Comparison of ENCODE assay signal across 9 mouse cellular contexts in the genomic region with DNA sequence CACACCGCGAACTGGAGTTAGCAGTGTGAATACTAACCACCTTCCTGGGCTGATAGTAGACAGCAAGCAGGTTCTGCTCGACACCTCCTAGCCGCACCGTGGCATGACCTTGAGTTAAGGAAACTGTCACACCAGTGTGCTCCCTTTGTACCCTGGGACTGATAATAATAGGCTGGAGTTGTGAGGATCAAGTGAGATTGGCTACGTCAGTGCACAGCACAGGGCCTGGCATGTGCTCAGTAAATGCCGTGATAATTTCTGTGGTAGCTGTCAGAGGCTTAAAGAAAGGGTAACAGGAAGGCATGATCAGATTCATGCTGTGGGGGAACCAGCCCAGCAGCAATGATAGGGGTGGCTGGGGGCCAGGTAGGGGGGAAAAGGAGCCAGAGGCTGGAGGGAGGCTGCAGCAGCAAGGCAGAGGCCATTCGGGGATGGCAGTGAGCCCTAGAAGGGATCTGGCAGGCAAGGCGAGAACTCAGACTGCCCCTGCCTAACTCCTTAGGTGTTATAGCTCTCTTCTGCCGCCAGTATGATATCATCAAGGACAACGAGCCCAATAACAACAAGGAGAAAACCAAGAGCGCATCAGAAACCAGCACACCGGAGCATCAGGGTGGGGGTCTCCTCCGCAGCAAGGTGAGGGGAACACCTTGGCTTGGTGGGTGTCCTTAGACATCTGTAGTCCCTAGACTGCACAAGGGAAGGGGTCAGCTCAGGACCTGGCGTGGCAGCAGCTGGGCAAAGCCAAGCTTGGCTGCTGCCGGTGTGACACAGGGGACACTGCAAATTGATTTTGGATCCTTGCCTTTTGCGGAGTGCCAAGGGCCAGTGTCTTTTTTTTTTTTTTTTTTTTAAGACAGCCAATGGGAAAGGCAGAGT. TPM values are rescaled to one million over a fixed set of nuclear protein-coding genes. Genes with fewer than 3 reads are reported as not detected.
DNase-seq lines count a peak whose midpoint lies in the region; ATAC-seq and TF ChIP-seq lines count a peak whose summit lies in the region.
"Had no signal": no experiment of that assay in that cellular context is flagged by ENCODE, and none has a peak within 500 bp of the region (broad histone marks: within the 10 kb centered on the region; RNA-seq: fewer than 3 reads in every experiment).

No protein-coding gene starts in this region.

- H3K4me2 ChIP-seq in hindbrain, postnatal 0 days (ENCODE audit: low read depth, low read length), result no peak overlapping the region
- peak overlapping the region; percentile 48; the same call in 1 of the 2 replicates for H3K4me2 ChIP-seq in liver, embryonic 14.5 days (ENCODE audit: low read depth)

- H3K4me1 ChIP-seq in hindbrain, postnatal 0 days (ENCODE audit: insufficient read depth, low read length), result peaks cover 38% of the 10 kb centered on the region
- peaks cover 34% of the 10 kb centered on the region for H3K4me1 ChIP-seq in hindbrain, embryonic 10.5 days (replicated peaks)
- peaks cover 60% of the 10 kb centered on the region for H3K4me1 ChIP-seq in heart, embryonic 10.5 days
- H3K4me1 ChIP-seq in liver, embryonic 14.5 days (replicated peaks; ENCODE audit: control insufficient read depth in 2 of 2, insufficient read depth in 2 of 2, low read length in 1 of 2), result peaks cover 33 to 42% of the 10 kb centered on the region in 2 experiments

- WGBS in hindbrain, postnatal 0 days, result 50% methylated on average over 17 of the region's 17 CpGs
- 81% methylated on average over 17 of the region's 17 CpGs for WGBS in hindbrain, embryonic 10.5 days
- 66% methylated on average over 17 of the region's 17 CpGs for WGBS in heart, embryonic 10.5 days
- WGBS in liver, embryonic 14.5 days (ENCODE audit: insufficient replicate concordance), result 52% methylated on average over 17 of the region's 17 CpGs

- 0 out of 2 replicates have a peak, but pooled peaks have one; percentile 20 for TF ChIP-seq EP300 in liver, embryonic 14.5 days (IDR thresholded peaks at IDR 0.05; ENCODE audit: low read depth)

- H3K27ac ChIP-seq in hindbrain, postnatal 0 days, result peak overlapping the region; percentile 82; the same call in 1 of the 2 replicates
- H3K27ac ChIP-seq in hindbrain, embryonic 10.5 days, result no peak overlapping the region
- peak overlapping the region; percentile 59; the same call in 1 of the 2 replicates for H3K27ac ChIP-seq in heart, embryonic 10.5 days
- H3K27ac ChIP-seq in liver, embryonic 14.5 days, result peak overlapping the region; percentile 72

- H3K27me3 ChIP-seq in hindbrain, postnatal 0 days (ENCODE audit: insufficient read depth, low read length), result no peaks in the 10 kb centered on the region
- H3K27me3 ChIP-seq in hindbrain, embryonic 10.5 days (ENCODE audit: insufficient read depth, poor library complexity, severe bottlenecking), result peaks cover 32% of the 10 kb centered on the region
- peaks cover 37% of the 10 kb centered on the region for H3K27me3 ChIP-seq in heart, embryonic 10.5 days (ENCODE audit: insufficient read depth, poor library complexity, severe bottlenecking)
- peaks cover 16% of the 10 kb centered on the region for H3K27me3 ChIP-seq in liver, embryonic 14.5 days (ENCODE audit: control insufficient read depth, insufficient read depth, low read length)

- H3K36me3 ChIP-seq in hindbrain, postnatal 0 days (ENCODE audit: insufficient read depth, low read length), result no peaks in the 10 kb centered on the region
- peaks cover 2% of the 10 kb centered on the region; the same call in 1 of the 2 replicates for H3K36me3 ChIP-seq in hindbrain, embryonic 10.5 days
- peaks cover 22% of the 10 kb centered on the region for H3K36me3 ChIP-seq in heart, embryonic 10.5 days
- no peaks in the 10 kb centered on the region for H3K36me3 ChIP-seq in liver, embryonic 14.5 days (replicated peaks; ENCODE audit: control insufficient read depth, insufficient read depth, low read depth)

- peak; percentile 59 for DNase-seq in hindbrain, postnatal 0 days (ENCODE audit: low spot score)
- DNase-seq in hindbrain, embryonic 10.5 days (ENCODE audit: low spot score), result no peak
- no peak for DNase-seq in heart, embryonic 10.5 days (ENCODE audit: low spot score)
- DNase-seq in liver, embryonic 14.5 days (ENCODE audit: low read depth in 3 of 3, low spot score in 3 of 3), result no peak
- DNase-seq in right cerebral cortex, postnatal 4 days, result no peak
- no peak for DNase-seq in natural killer cell, adult 2 months (ENCODE audit: low spot score in 2 of 2)

- no peaks in the 10 kb centered on the region for H3K9me3 ChIP-seq in hindbrain, postnatal 0 days (ENCODE audit: low read length)
- H3K9me3 ChIP-seq in hindbrain, embryonic 10.5 days, result no peaks in the 10 kb centered on the region
- H3K9me3 ChIP-seq in heart, embryonic 10.5 days, result no peaks in the 10 kb centered on the region
- H3K9me3 ChIP-seq in liver, embryonic 14.5 days (ENCODE audit: control insufficient read depth, low read length), result no peaks in the 10 kb centered on the region

- H3K4me3 ChIP-seq in hindbrain, postnatal 0 days (ENCODE audit: low read length), result no peak overlapping the region
- no peak overlapping the region for H3K4me3 ChIP-seq in hindbrain, embryonic 10.5 days
- H3K4me3 ChIP-seq in heart, embryonic 10.5 days, result peak overlapping the region; percentile 16; the same call in 1 of the 2 replicates
- no peak overlapping the region for H3K4me3 ChIP-seq in liver, embryonic 14.5 days (ENCODE audit: insufficient read depth in 1 of 2, low read depth in 2 of 2, low read length in 2 of 2)

- H3K9ac ChIP-seq in hindbrain, postnatal 0 days (replicated peaks; ENCODE audit: low read length), result no peak overlapping the region
- H3K9ac ChIP-seq in liver, embryonic 14.5 days (replicated peaks), result no peak overlapping the region

- no peak for TF ChIP-seq CTCF in hindbrain, postnatal 0 days (IDR thresholded peaks at IDR 0.05; ENCODE audit: low read depth)
- TF ChIP-seq CTCF in liver, embryonic 14.5 days (IDR thresholded peaks at IDR 0.05; ENCODE audit: low read depth), result no peak

- no peak for ATAC-seq in hindbrain, postnatal 0 days
- ATAC-seq in common myeloid progenitor, adult 5-6 weeks (replicated peaks; ENCODE audit: low read depth, poor library complexity, severe bottlenecking), result peak; percentile 58
- peak; percentile 20 for ATAC-seq in liver, embryonic 14.5 days (ENCODE audit: insufficient read depth)

RNA-seq across cellular contexts. Expression of gene Fndc5, which starts 5.0 kb away (rescaled TPM):
- 33.5 and 38.4 TPM in 2 replicates for total RNA-seq in hindbrain, postnatal 0 days (2014; rRNA removed)
- 19.6 and 20.1 TPM in 2 replicates for polyA plus RNA-seq in hindbrain, postnatal 0 days (2015; fragmentation: Nextera tagmentation; extraction: Ambion mirVana)
- polyA plus RNA-seq in hindbrain, embryonic 10.5 days (2016; fragmentation: Nextera tagmentation; extraction: Ambion mirVana), result 0.72 and 1.8 TPM in 2 replicates
- not detected in 2 replicates for total RNA-seq in common myeloid progenitor, adult 5-6 weeks (2017)
- polyA plus RNA-seq in heart, embryonic 10.5 days (2016; fragmentation: Nextera tagmentation; extraction: Ambion mirVana), result 3.3 and 3.9 TPM in 2 replicates
- 0.36 and 0.56 TPM in 2 replicates for polyA plus RNA-seq in liver, embryonic 14.5 days (2012; rRNA removed)
- polyA plus RNA-seq in liver, embryonic 14.5 days (2014; fragmentation: Nextera tagmentation; extraction: Ambion mirVana), result 0.30 and 0.99 TPM in 2 replicates

RNA-seq across cellular contexts. Expression of gene Hpca, which starts 20.0 kb away (rescaled TPM):
- 270 and 290 TPM in 2 replicates for total RNA-seq in hindbrain, postnatal 0 days (2014; rRNA removed)
- 179 and 202 TPM in 2 replicates for polyA plus RNA-seq in hindbrain, postnatal 0 days (2015; fragmentation: Nextera tagmentation; extraction: Ambion mirVana)
- 2.6 and 4.7 TPM in 2 replicates for polyA plus RNA-seq in hindbrain, embryonic 10.5 days (2016; fragmentation: Nextera tagmentation; extraction: Ambion mirVana)
- total RNA-seq in common myeloid progenitor, adult 5-6 weeks (2017), result 0.41 TPM in 1 of 2 replicates, not detected in the other
- polyA plus RNA-seq in heart, embryonic 10.5 days (2016; fragmentation: Nextera tagmentation; extraction: Ambion mirVana), result 1.4 TPM in 1 of 2 replicates, not detected in the other
- polyA plus RNA-seq in liver, embryonic 14.5 days (2012; rRNA removed), result 2.0 and 2.1 TPM in 2 replicates
- polyA plus RNA-seq in liver, embryonic 14.5 days (2014; fragmentation: Nextera tagmentation; extraction: Ambion mirVana), result 0.23 and 0.28 TPM in 2 replicates
- total RNA-seq: hematopoietic stem cell, adult 5-6 weeks had no signal
- polyA plus RNA-seq: spleen, adult 2 months had no signal

RNA-seq across cellular contexts. Expression of gene Tmem54, which starts 36.5 kb away (rescaled TPM):
- not detected in 2 replicates for total RNA-seq in hindbrain, postnatal 0 days (2014; rRNA removed)
- polyA plus RNA-seq in hindbrain, postnatal 0 days (2015; fragmentation: Nextera tagmentation; extraction: Ambion mirVana), result 0.19 and 0.39 TPM in 2 replicates
- polyA plus RNA-seq in hindbrain, embryonic 10.5 days (2016; fragmentation: Nextera tagmentation; extraction: Ambion mirVana), result 2.5 and 5.1 TPM in 2 replicates
- total RNA-seq in common myeloid progenitor, adult 5-6 weeks (2017), result not detected in 2 replicates
- 1.1 and 5.6 TPM in 2 replicates for polyA plus RNA-seq in heart, embryonic 10.5 days (2016; fragmentation: Nextera tagmentation; extraction: Ambion mirVana)
- polyA plus RNA-seq in liver, embryonic 14.5 days (2012; rRNA removed), result 1.2 and 1.4 TPM in 2 replicates
- 1.1 and 1.3 TPM in 2 replicates for polyA plus RNA-seq in liver, embryonic 14.5 days (2014; fragmentation: Nextera tagmentation; extraction: Ambion mirVana)
- total RNA-seq: hematopoietic stem cell, adult 5-6 weeks had no signal

RNA-seq across cellular contexts. Expression of gene S100pbp, which starts 47.7 kb away (rescaled TPM):
- total RNA-seq in hindbrain, postnatal 0 days (2014; rRNA removed), result 35.9 and 36.8 TPM in 2 replicates
- 16.2 and 16.9 TPM in 2 replicates for polyA plus RNA-seq in hindbrain, postnatal 0 days (2015; fragmentation: Nextera tagmentation; extraction: Ambion mirVana)
- 21.5 and 26.3 TPM in 2 replicates for polyA plus RNA-seq in hindbrain, embryonic 10.5 days (2016; fragmentation: Nextera tagmentation; extraction: Ambion mirVana)
- 15.3 and 22.3 TPM in 2 replicates for total RNA-seq in common myeloid progenitor, adult 5-6 weeks (2017)
- 19.9 and 20.1 TPM in 2 replicates for polyA plus RNA-seq in heart, embryonic 10.5 days (2016; fragmentation: Nextera tagmentation; extraction: Ambion mirVana)
- polyA plus RNA-seq in liver, embryonic 14.5 days (2012; rRNA removed), result 12.2 and 12.5 TPM in 2 replicates
- polyA plus RNA-seq in liver, embryonic 14.5 days (2014; fragmentation: Nextera tagmentation; extraction: Ambion mirVana), result 4.5 and 4.8 TPM in 2 replicates

RNA-seq across cellular contexts. Expression of gene Yars, which starts 47.8 kb away (rescaled TPM):
- 56.0 and 79.6 TPM in 2 replicates for total RNA-seq in hindbrain, postnatal 0 days (2014; rRNA removed)
- 101 and 102 TPM in 2 replicates for polyA plus RNA-seq in hindbrain, postnatal 0 days (2015; fragmentation: Nextera tagmentation; extraction: Ambion mirVana)
- polyA plus RNA-seq in hindbrain, embryonic 10.5 days (2016; fragmentation: Nextera tagmentation; extraction: Ambion mirVana), result 104 and 109 TPM in 2 replicates
- total RNA-seq in common myeloid progenitor, adult 5-6 weeks (2017), result 50.9 and 62.3 TPM in 2 replicates
- polyA plus RNA-seq in heart, embryonic 10.5 days (2016; fragmentation: Nextera tagmentation; extraction: Ambion mirVana), result 75.8 and 84.8 TPM in 2 replicates
- polyA plus RNA-seq in liver, embryonic 14.5 days (2012; rRNA removed), result 17.3 and 28.7 TPM in 2 replicates
- polyA plus RNA-seq in liver, embryonic 14.5 days (2014; fragmentation: Nextera tagmentation; extraction: Ambion mirVana), result 53.2 and 59.8 TPM in 2 replicates

Comparison
In these comparisons a context has a peak if more than half of its experiments do, and no peak if none do; other contexts are left out.
1. RNA of gene Hpca, which starts 20.0 kb away (polyA plus RNA-seq): 179 to 202 TPM in hindbrain, postnatal 0 days; 2.6 to 4.7 TPM in hindbrain, embryonic 10.5 days, 0.23 to 2.1 TPM in liver, embryonic 14.5 days and 1.4 TPM in heart, embryonic 10.5 days; every median in the first group is over 10 times any median in the second.